Mouse (Mus musculus) megakaryocyte, adult 5-6 weeks (primary cell): ENCODE measurements around the gene Sgk1. TPM values are rescaled to one million over a fixed set of nuclear protein-coding genes. Genes with fewer than 3 reads are reported as not detected.

Experiments
- ATAC-seq: 2 replicates; pipeline ENCODE4 v1.8.0; 2016; ENCODE audit warnings: mild to moderate bottlenecking, inconsistent platforms; ENCODE audit not compliant: poor library complexity, severe bottlenecking
- total RNA-seq, 2 experiments: library from RNA; stranded (forward) in 1 of 2; stranded (reverse) in 1 of 2; fragments of 153-499, 151-499 nt in 1 of 2; fragments of 221-1000, 200-1000 nt in 1 of 2; gene quantifications; 2 replicates each; pipeline versions ENCODE4 v1.2.3 to v1.2.4; 2015 to 2017

Gene Sgk1
- total RNA-seq, 2 experiments from 2014 or later, result 31.3 to 43.9 TPM

GRCm38 (mm10) chr10:21996660-21997447, 114.9 kb downstream of the Sgk1 start:
- no peak for ATAC-seq

- no peak for ATAC-seq
Measured at GRCm38 (mm10) chr10:21997550-21998204, 115.7 kb downstream of the Sgk1 start.

- ATAC-seq, result no peak
Measured at GRCm38 (mm10) chr10:21998503-21999180, 116.7 kb downstream of the Sgk1 start.

GRCm38 (mm10) chr10:22000491-22001306, 118.7 kb downstream of the Sgk1 start:
- no peak for ATAC-seq

GRCm38 (mm10) chr10:22001621-22002020, 119.6 kb downstream of the Sgk1 start:
- no peak for ATAC-seq

- no peak for ATAC-seq
Measured at GRCm38 (mm10) chr10:22004763-22005162, 122.8 kb downstream of the Sgk1 start.

- ATAC-seq, result no peak
Measured at GRCm38 (mm10) chr10:22007160-22007801, 125.3 kb downstream of the Sgk1 start.

- ATAC-seq, result peak; percentile 69
Measured at GRCm38 (mm10) chr10:22007802-22008172, 125.8 kb downstream of the Sgk1 start.

- peak; percentile 87 for ATAC-seq
Measured at GRCm38 (mm10) chr10:22010088-22010818, 128.3 kb downstream of the Sgk1 start.

- ATAC-seq, result no peak
Measured at GRCm38 (mm10) chr10:22017469-22018159, 135.6 kb downstream of the Sgk1 start.

- ATAC-seq, result no peak
Measured at GRCm38 (mm10) chr10:22018618-22019017, 136.6 kb downstream of the Sgk1 start.

- ATAC-seq, result no peak
Measured at GRCm38 (mm10) chr10:22034303-22034702, 152.3 kb downstream of the Sgk1 start.

- ATAC-seq, result peak; percentile 59
Measured at GRCm38 (mm10) chr10:22036256-22036655, 154.3 kb downstream of the Sgk1 start.

Other genes with a start within 250 kb of the Sgk1 start
- not detected in 2 replicates for gene 4930444G20Rik, start 185.9 kb downstream of the Sgk1 start, total RNA-seq (2015)
- not detected in 2 replicates for gene 4930444G20Rik, start 185.9 kb downstream of the Sgk1 start, total RNA-seq (2017)